Mouse (Mus musculus) hindbrain, postnatal 0 days (tissue): ENCODE measurements at regions not wholly inside any gene's neighbourhood (a gene's known extent, or its start where the extent isn't known, plus 50 kb on each side); places are given as distances from the start of the nearest gene placed in this dataset.
"Not testable (repeated sequence)": the region's sequence is repeated elsewhere in the genome, so short reads cannot be mapped to it uniquely, and the experiment has no call there.

Experiments
- ATAC-seq: fragments of 200-750 bp; cut with Nextera tagmentation; 2 replicates; pipeline ENCODE4 v1.8.0; 2017; ENCODE audit warnings: mild to moderate bottlenecking, moderate TSS enrichment, moderate library complexity
- DNase-seq: peaks from one replicate; pipeline ENCODE4 v3.0.0-alpha.2; 2015; ENCODE audit warnings: low spot score
- H3K27ac ChIP-seq: fragments of 300-500 bp; sonication (generic); 2 replicates; pipeline ENCODE4 v1.5.1; 2014; ENCODE audit warnings: mild to moderate bottlenecking
- H3K27me3 ChIP-seq: fragments of 300-500 bp; sonication (generic); 2 replicates; pipeline ENCODE4 v1.6.1; 2014; ENCODE audit warnings: low read length, mixed read lengths; ENCODE audit not compliant: insufficient read depth
- H3K36me3 ChIP-seq: fragments of 300-500 bp; sonication (generic); 2 replicates; pipeline ENCODE4 v1.6.1; 2014; ENCODE audit warnings: low read length, mixed read lengths; ENCODE audit not compliant: insufficient read depth
- H3K4me1 ChIP-seq: fragments of 300-500 bp; sonication (generic); 2 replicates; pipeline ENCODE4 v1.6.1; 2014; ENCODE audit warnings: antibody characterized with exemption, low read length, mixed read lengths; ENCODE audit not compliant: insufficient read depth
- H3K4me2 ChIP-seq: fragments of 300-500 bp; sonication (generic); 2 replicates; pipeline ENCODE4 v1.6.1; 2014; ENCODE audit warnings: low read depth, mild to moderate bottlenecking, low read length, moderate library complexity, mixed read lengths
- H3K4me3 ChIP-seq: fragments of 300-500 bp; sonication (generic); 2 replicates; pipeline ENCODE4 v1.5.1; 2014; ENCODE audit warnings: low read length
- H3K9ac ChIP-seq: fragments of 300-500 bp; sonication (generic); replicated peaks from 2 replicates; pipeline ENCODE4 v1.6.1; 2014; ENCODE audit warnings: mild to moderate bottlenecking, low read length, moderate library complexity, mixed read lengths
- H3K9me3 ChIP-seq: fragments of 300-500 bp; sonication (generic); 2 replicates; pipeline ENCODE4 v1.6.1; 2016; ENCODE audit warnings: low read length, mixed read lengths
- CTCF ChIP-seq: IDR thresholded peaks from 2 replicates; pipeline ENCODE4 v1.5.1; 2016; ENCODE audit warnings: antibody characterized with exemption, control low read depth, low read depth
- WGBS: fragments of 180-500 bp; shearing (Covaris S2); extraction: QIAGEN DNeasy Blood & Tissue Kit; methylation state at CpG from one replicate; pipeline ENCODE4 v1.1.7; 2014; 5-methylcytosine and 5-hydroxymethylcytosine counted together

GRCm38 (mm10) chr6:48227431-48227830, 141.0 kb upstream of the Zfp746 start:
- WGBS, result 51% methylated on average over 9 of the region's 9 CpGs
- H3K9me3 ChIP-seq, result no peaks in the 10 kb centered on the region
- no peak for TF ChIP-seq CTCF
- H3K27me3 ChIP-seq, result no peaks in the 10 kb centered on the region
- no peak overlapping the region for H3K9ac ChIP-seq
- H3K4me2 ChIP-seq, result no peak overlapping the region
- no peak overlapping the region for H3K27ac ChIP-seq
- ATAC-seq (no peak), DNase-seq (peak; percentile 2)
- no peak overlapping the region for H3K4me3 ChIP-seq
- H3K4me1 ChIP-seq, result no peaks in the 10 kb centered on the region
- no peaks in the 10 kb centered on the region for H3K36me3 ChIP-seq

GRCm38 (mm10) chr6:48224206-48224605, 137.8 kb upstream of the Zfp746 start:
- Histone ChIP-seq H3K27me3 (no peaks in the 10 kb centered on the region), H3K9me3 (no peaks in the 10 kb centered on the region), H3K4me2 (no peak overlapping the region), H3K4me1 (no peaks in the 10 kb centered on the region), H3K9ac (no peak overlapping the region), H3K27ac (no peak overlapping the region), H3K36me3 (no peaks in the 10 kb centered on the region), H3K4me3 (no peak overlapping the region)
- ATAC-seq (no peak), DNase-seq (no peak)
- 91% methylated on average over 4 of the region's 4 CpGs for WGBS
- TF ChIP-seq CTCF, result no peak

GRCm38 (mm10) chr6:48222971-48223370, 136.6 kb upstream of the Zfp746 start:
- ATAC-seq (no peak), DNase-seq (no peak)
- no peaks in the 10 kb centered on the region for H3K9me3 ChIP-seq
- no peaks in the 10 kb centered on the region for H3K36me3 ChIP-seq
- no peak for TF ChIP-seq CTCF
- H3K4me3 ChIP-seq, result no peak overlapping the region
- H3K9ac ChIP-seq, result no peak overlapping the region
- H3K27me3 ChIP-seq, result no peaks in the 10 kb centered on the region
- H3K27ac ChIP-seq, result no peak overlapping the region
- no peaks in the 10 kb centered on the region for H3K4me1 ChIP-seq
- no peak overlapping the region for H3K4me2 ChIP-seq

GRCm38 (mm10) chr6:48221806-48222205, 135.4 kb upstream of the Zfp746 start:
- not testable (repeated sequence) for H3K9me3 ChIP-seq, H3K4me2 ChIP-seq, H3K27ac ChIP-seq, H3K27me3 ChIP-seq, H3K36me3 ChIP-seq, H3K4me3 ChIP-seq, ATAC-seq, H3K9ac ChIP-seq, H3K4me1 ChIP-seq, DNase-seq
- WGBS, result 28% methylated on average over 1 of the region's 1 CpGs

GRCm38 (mm10) chr6:48215212-48215611, 128.8 kb upstream of the Zfp746 start:
- Histone ChIP-seq H3K27ac (no peak overlapping the region), H3K27me3 (no peaks in the 10 kb centered on the region), H3K4me2 (no peak overlapping the region), H3K9ac (no peak overlapping the region), H3K4me3 (no peak overlapping the region), H3K4me1 (no peaks in the 10 kb centered on the region), H3K9me3 (no peaks in the 10 kb centered on the region), H3K36me3 (no peaks in the 10 kb centered on the region)
- no peak for DNase-seq
- WGBS, result 90% methylated on average over 4 of the region's 4 CpGs
- no peak for TF ChIP-seq CTCF
- ATAC-seq, result no peak

DNA sequence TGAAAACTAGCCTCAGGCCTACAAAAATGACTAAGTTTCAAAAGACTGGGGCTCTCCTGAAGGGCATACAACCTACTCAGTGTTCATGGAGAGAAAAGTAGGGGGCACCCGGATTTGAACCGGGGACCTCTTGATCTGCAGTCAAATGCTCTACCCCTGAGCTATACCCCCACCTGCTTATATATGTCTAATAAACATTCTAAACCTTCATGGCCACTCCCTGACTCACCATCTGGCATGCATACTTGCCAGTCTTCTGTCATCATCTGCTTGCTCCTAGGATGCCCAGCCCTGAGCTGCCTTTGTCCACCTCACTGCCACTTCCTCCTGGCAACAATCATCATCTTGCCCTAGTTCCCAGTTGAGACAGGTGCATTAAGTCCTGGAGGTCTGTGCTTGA, 123.3 kb upstream of the Zfp746 start:
- Histone ChIP-seq H3K27ac (no peak overlapping the region), H3K4me1 (no peaks in the 10 kb centered on the region), H3K27me3 (no peaks in the 10 kb centered on the region), H3K36me3 (no peaks in the 10 kb centered on the region), H3K4me2 (no peak overlapping the region), H3K9me3 (no peaks in the 10 kb centered on the region), H3K9ac (no peak overlapping the region), H3K4me3 (no peak overlapping the region)
- ATAC-seq (no peak), DNase-seq (no peak)
- 86% methylated on average over 2 of the region's 2 CpGs for WGBS
- TF ChIP-seq CTCF, result no peak

DNA sequence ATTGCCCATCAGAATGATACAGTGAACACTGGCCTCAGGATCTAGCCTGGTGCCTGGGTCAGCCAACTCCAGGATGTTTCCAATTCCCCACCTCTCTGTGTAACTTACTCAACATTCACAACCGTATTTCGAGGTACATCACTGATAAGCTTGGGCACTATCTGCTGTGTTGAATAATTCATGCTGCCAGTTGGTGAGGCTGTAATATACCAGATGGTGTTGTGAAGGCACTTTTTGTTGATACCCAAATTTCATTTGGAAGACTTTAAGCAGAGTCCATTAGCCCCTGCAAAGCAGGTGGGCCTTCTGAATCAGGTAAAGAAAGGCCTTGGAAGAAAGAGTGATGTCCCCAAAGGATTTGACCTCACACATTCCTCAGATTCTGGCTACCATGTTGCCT, 122.7 kb upstream of the Zfp746 start:
- DNase-seq (no peak), ATAC-seq (no peak)
- no peaks in the 10 kb centered on the region for H3K9me3 ChIP-seq
- 81% methylated on average over 2 of the region's 2 CpGs for WGBS
- no peak overlapping the region for H3K4me3 ChIP-seq
- no peaks in the 10 kb centered on the region for H3K36me3 ChIP-seq
- H3K27me3 ChIP-seq, result no peaks in the 10 kb centered on the region
- no peak overlapping the region for H3K9ac ChIP-seq
- no peak for TF ChIP-seq CTCF
- H3K4me1 ChIP-seq, result no peaks in the 10 kb centered on the region
- H3K27ac ChIP-seq, result no peak overlapping the region
- H3K4me2 ChIP-seq, result no peak overlapping the region

DNA sequence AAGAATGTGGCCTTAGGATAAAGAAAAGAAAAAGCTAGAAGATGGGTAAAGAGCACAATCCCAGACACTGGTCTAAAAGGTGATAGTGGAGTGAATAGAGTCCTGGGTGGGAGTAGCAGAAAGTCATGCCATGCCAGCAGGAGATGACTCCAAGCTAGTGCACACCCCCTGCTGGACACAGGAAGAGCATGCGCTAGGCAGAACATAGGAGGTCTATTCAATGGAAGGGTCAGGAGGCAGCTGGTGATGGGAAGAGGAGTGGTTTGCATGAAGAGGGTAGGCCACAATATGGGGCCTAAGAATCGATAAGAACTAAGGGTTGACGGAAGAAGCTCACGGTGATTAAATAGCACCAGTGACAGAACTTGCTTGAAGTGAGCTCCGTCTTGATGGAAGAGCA, 119.3 kb upstream of the Zfp746 start:
- 91% methylated on average over 5 of the region's 5 CpGs for WGBS
- no peak for ATAC-seq
- TF ChIP-seq CTCF, result no peak

More for the DNA sequence above, 119.3 kb upstream of the Zfp746 start:
- no peak overlapping the region for H3K27ac ChIP-seq
- DNase-seq, result no peak
- no peaks in the 10 kb centered on the region for H3K9me3 ChIP-seq
- no peak overlapping the region for H3K4me2 ChIP-seq
- no peaks in the 10 kb centered on the region for H3K36me3 ChIP-seq
- no peaks in the 10 kb centered on the region for H3K4me1 ChIP-seq
- H3K9ac ChIP-seq, result no peak overlapping the region
- H3K27me3 ChIP-seq, result no peaks in the 10 kb centered on the region
- H3K4me3 ChIP-seq, result no peak overlapping the region
